Mouse (Mus musculus): ENCODE measurements around the gene Trim47. TPM values are rescaled to one million over a fixed set of nuclear protein-coding genes. Genes with fewer than 3 reads are reported as not detected.

Gene Trim47
- total and polyA plus RNA-seq, 2 experiments: 2.9 to 4.6 TPM

- H3K4me3 ChIP-seq (ENCODE audit: insufficient read depth, low read depth, low read length): no peak overlapping the region
- H3K36me3 ChIP-seq (ENCODE audit: control insufficient read depth, insufficient read depth, low read length): no peaks in the 10 kb centered on the region
- peaks cover 13% of the 10 kb centered on the region; the same call in 1 of the 2 replicates for H3K79me2 ChIP-seq (ENCODE audit: control insufficient read depth, insufficient read depth, low read length)
- no peaks in the 10 kb centered on the region for H3K27me3 ChIP-seq (ENCODE audit: control insufficient read depth, insufficient read depth, low read length)
- DNase-seq (ENCODE audit: extremely low read depth, low read depth, low spot score): no peak
- no peak overlapping the region for H3K27ac ChIP-seq (replicated peaks; ENCODE audit: insufficient read depth, low read depth, low read length)
- no peak overlapping the region for H3K9ac ChIP-seq (ENCODE audit: low read depth, low read length)
- TF ChIP-seq CTCF (IDR thresholded peaks at IDR 0.05; ENCODE audit: low read depth, low read length) (no peak), POLR2A (IDR thresholded peaks at IDR 0.05; ENCODE audit: extremely low read depth, insufficient read depth, low read length) (no peak)
- H3K4me1 ChIP-seq (ENCODE audit: control insufficient read depth, insufficient read depth, low read length): peaks cover 24% of the 10 kb centered on the region
- 75% methylated on average over 5 of the region's 5 CpGs for WGBS
Observed at GRCm38 (mm10) chr11:116133497-116133896, 6.5 kb upstream of the Trim47 start.

- no peaks in the 10 kb centered on the region for H3K36me3 ChIP-seq (ENCODE audit: control insufficient read depth, insufficient read depth, low read length)
- H3K9ac ChIP-seq (ENCODE audit: low read depth, low read length): no peak overlapping the region
- DNase-seq (ENCODE audit: extremely low read depth, low read depth, low spot score): no peak
- peaks cover 8% of the 10 kb centered on the region; the same call in 1 of the 2 replicates for H3K79me2 ChIP-seq (ENCODE audit: control insufficient read depth, insufficient read depth, low read length)
- 71% methylated on average over 16 of the region's 16 CpGs for WGBS
- TF ChIP-seq POLR2A (IDR thresholded peaks at IDR 0.05; ENCODE audit: extremely low read depth, insufficient read depth, low read length) (no peak), CTCF (IDR thresholded peaks at IDR 0.05; ENCODE audit: low read depth, low read length) (peak; percentile 52)
- no peaks in the 10 kb centered on the region for H3K27me3 ChIP-seq (ENCODE audit: control insufficient read depth, insufficient read depth, low read length)
- H3K4me1 ChIP-seq (ENCODE audit: control insufficient read depth, insufficient read depth, low read length): peaks cover 27% of the 10 kb centered on the region
- H3K27ac ChIP-seq (replicated peaks; ENCODE audit: insufficient read depth, low read depth, low read length): no peak overlapping the region
- no peak overlapping the region for H3K4me3 ChIP-seq (ENCODE audit: insufficient read depth, low read depth, low read length)
Observed at GRCm38 (mm10) chr11:116132366-116133333, 5.6 kb upstream of the Trim47 start.

GRCm38 (mm10) chr11:116131349-116132170 is 4.5 kb upstream of the Trim47 start:
- DNase-seq (ENCODE audit: extremely low read depth, low read depth, low spot score): peak; percentile 26
- H3K36me3 ChIP-seq (ENCODE audit: control insufficient read depth, insufficient read depth, low read length): no peaks in the 10 kb centered on the region
- no peak overlapping the region for H3K4me3 ChIP-seq (ENCODE audit: insufficient read depth, low read depth, low read length)
- peak overlapping the region; percentile 85 for H3K27ac ChIP-seq (replicated peaks; ENCODE audit: insufficient read depth, low read depth, low read length)
- peaks cover 35% of the 10 kb centered on the region for H3K4me1 ChIP-seq (ENCODE audit: control insufficient read depth, insufficient read depth, low read length)
- 72% methylated on average over 15 of the region's 15 CpGs for WGBS
- no peak for TF ChIP-seq CTCF (IDR thresholded peaks at IDR 0.05; ENCODE audit: low read depth, low read length)
- no peak for TF ChIP-seq POLR2A (IDR thresholded peaks at IDR 0.05; ENCODE audit: extremely low read depth, insufficient read depth, low read length)
- no peaks in the 10 kb centered on the region for H3K27me3 ChIP-seq (ENCODE audit: control insufficient read depth, insufficient read depth, low read length)
- H3K79me2 ChIP-seq (ENCODE audit: control insufficient read depth, insufficient read depth, low read length): peaks cover 8% of the 10 kb centered on the region; the same call in 1 of the 2 replicates
- H3K9ac ChIP-seq (ENCODE audit: low read depth, low read length): peak overlapping the region; percentile 87

GRCm38 (mm10) chr11:116130488-116131205 is 3.6 kb upstream of the Trim47 start, which contains the start of gene Trim65:
TSS of gene Trim65 (minus strand) at chr11:116131128.
- peaks cover 3% of the 10 kb centered on the region; the same call in 1 of the 2 replicates for H3K36me3 ChIP-seq (ENCODE audit: control insufficient read depth, insufficient read depth, low read length)
- TF ChIP-seq POLR2A (IDR thresholded peaks at IDR 0.05; ENCODE audit: extremely low read depth, insufficient read depth, low read length): 0 out of 2 replicates have a peak, but pooled peaks have one; percentile 10
- peak; percentile 91 for TF ChIP-seq CTCF (IDR thresholded peaks at IDR 0.05; ENCODE audit: low read depth, low read length)
- 1% methylated on average over 69 of the region's 69 CpGs for WGBS
- peak within 1 kb of the TSS; percentile 85 for H3K27ac ChIP-seq (replicated peaks; ENCODE audit: insufficient read depth, low read depth, low read length)
- peaks cover 37% of the 10 kb centered on the region for H3K4me1 ChIP-seq (ENCODE audit: control insufficient read depth, insufficient read depth, low read length)
- H3K9ac ChIP-seq (ENCODE audit: low read depth, low read length): peak within 1 kb of the TSS; percentile 87
- no peaks in the 10 kb centered on the region for H3K27me3 ChIP-seq (ENCODE audit: control insufficient read depth, insufficient read depth, low read length)
- peaks cover 8% of the 10 kb centered on the region; the same call in 1 of the 2 replicates for H3K79me2 ChIP-seq (ENCODE audit: control insufficient read depth, insufficient read depth, low read length)
- H3K4me3 ChIP-seq (ENCODE audit: insufficient read depth, low read depth, low read length): peak within 1 kb of the TSS; percentile 83
- peak; percentile 81 for DNase-seq (ENCODE audit: extremely low read depth, low read depth, low spot score)

GRCm38 (mm10) chr11:116129993-116130487 is 3.0 kb upstream of the Trim47 start:
- Histone ChIP-seq H3K4me1 (ENCODE audit: control insufficient read depth, insufficient read depth, low read length) (peaks cover 37% of the 10 kb centered on the region), H3K27me3 (ENCODE audit: control insufficient read depth, insufficient read depth, low read length) (no peaks in the 10 kb centered on the region), H3K27ac (replicated peaks; ENCODE audit: insufficient read depth, low read depth, low read length) (peak overlapping the region; percentile 61), H3K9ac (ENCODE audit: low read depth, low read length) (peak overlapping the region; percentile 87), H3K79me2 (ENCODE audit: control insufficient read depth, insufficient read depth, low read length) (peaks cover 8% of the 10 kb centered on the region; the same call in 1 of the 2 replicates), H3K36me3 (ENCODE audit: control insufficient read depth, insufficient read depth, low read length) (peaks cover 9% of the 10 kb centered on the region; the same call in 1 of the 2 replicates), H3K4me3 (ENCODE audit: insufficient read depth, low read depth, low read length) (peak overlapping the region; percentile 83)
- WGBS: 46% methylated on average over 8 of the region's 8 CpGs
- DNase-seq (ENCODE audit: extremely low read depth, low read depth, low spot score): no peak
- TF ChIP-seq CTCF (IDR thresholded peaks at IDR 0.05; ENCODE audit: low read depth, low read length): no peak
- TF ChIP-seq POLR2A (IDR thresholded peaks at IDR 0.05; ENCODE audit: extremely low read depth, insufficient read depth, low read length): no peak
